Mouse (Mus musculus) neural tube, embryonic 13.5 days (tissue): ENCODE results near the gene Def8. TPM values are rescaled to one million over a fixed set of nuclear protein-coding genes. Genes with fewer than 3 reads are reported as not detected.
"Not testable (repeated sequence)": the region's sequence is repeated elsewhere in the genome, so short reads cannot be mapped to it uniquely, and the experiment has no call there.

Source experiments
- ATAC-seq: fragments of 200-750 bp; cut with Nextera tagmentation; 2 replicates; pipeline ENCODE4 v1.8.0; 2017; ENCODE audit warnings: low read depth, mild to moderate bottlenecking, moderate TSS enrichment, moderate library complexity
- H3K27ac ChIP-seq: fragments of 300-500 bp; sonication (generic); replicated peaks from 2 replicates; pipeline ENCODE4 v1.5.1; 2015; ENCODE audit warnings: moderate library complexity, mild to moderate bottlenecking, inconsistent platforms
- H3K27me3 ChIP-seq: fragments of 300-500 bp; sonication (generic); 2 replicates; pipeline ENCODE4 v1.6.1; 2015; ENCODE audit warnings: mild to moderate bottlenecking, inconsistent platforms
- H3K36me3 ChIP-seq: fragments of 300-500 bp; sonication (generic); 2 replicates; pipeline ENCODE4 v1.6.1; 2015; ENCODE audit warnings: mild to moderate bottlenecking, inconsistent platforms
- H3K4me1 ChIP-seq: fragments of 300-500 bp; sonication (generic); replicated peaks from 2 replicates; pipeline ENCODE4 v1.6.1; 2015; ENCODE audit warnings: inconsistent platforms
- H3K4me2 ChIP-seq: fragments of 300-500 bp; sonication (generic); 2 replicates; pipeline ENCODE4 v1.6.1; 2015; ENCODE audit warnings: inconsistent platforms, mild to moderate bottlenecking, moderate library complexity
- H3K4me3 ChIP-seq: fragments of 300-500 bp; sonication (generic); 2 replicates; pipeline ENCODE4 v1.5.1; 2015; ENCODE audit warnings: mild to moderate bottlenecking, inconsistent platforms
- H3K9ac ChIP-seq: fragments of 300-500 bp; sonication (generic); 2 replicates; pipeline ENCODE4 v1.6.1; 2015; ENCODE audit warnings: moderate library complexity, mild to moderate bottlenecking, inconsistent platforms
- H3K9me3 ChIP-seq: fragments of 300-500 bp; sonication (generic); 2 replicates; pipeline ENCODE4 v1.6.1; 2016; ENCODE audit warnings: inconsistent platforms
- whole genome bisulfite sequencing: fragments of 180-500 bp; shearing (Covaris S2); methylation state at CpG from one replicate; pipeline ENCODE4 v1.1.7; 2015; 5-methylcytosine and 5-hydroxymethylcytosine counted together
- polyA plus RNA-seq: library from polyadenylated mRNA; unstranded; fragments of >200 nt; fragmentation: Nextera tagmentation; extraction: Ambion mirVana; gene quantifications from 2 replicates; pipeline ENCODE4 v1.2.1, GENCODE M21; 2015

Def8 gene
- polyA plus RNA-seq, 1 experiment from 2014 or later = 44.5 TPM

DNA sequence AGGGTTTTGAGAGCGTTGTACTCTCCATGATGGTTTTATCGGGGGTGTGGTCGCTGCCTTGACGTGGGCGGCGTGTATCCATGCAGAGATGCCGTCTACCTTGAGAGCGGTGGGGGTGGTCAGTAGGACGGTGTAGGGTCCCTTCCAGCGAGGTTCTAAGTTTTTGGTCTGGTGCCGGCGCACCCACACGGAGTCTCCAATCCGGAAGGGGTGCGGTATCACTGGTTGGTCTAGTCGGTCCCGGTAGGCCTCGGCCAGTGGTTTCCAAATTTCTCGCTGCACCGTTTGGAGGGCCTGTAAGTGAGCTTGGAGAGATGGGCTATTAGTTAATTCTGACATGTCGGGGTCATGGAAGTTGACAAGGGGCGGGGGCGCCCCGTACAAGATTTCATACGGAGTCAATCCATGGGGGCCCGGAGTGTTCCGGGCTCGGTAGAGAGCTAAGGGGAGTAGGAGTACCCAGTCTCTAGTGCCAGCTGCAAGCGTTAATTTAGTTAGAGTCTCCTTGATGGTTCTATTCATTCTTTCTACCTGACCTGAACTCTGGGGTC is 5.1 kb downstream of the Def8 start:
- no peak overlapping the region for H3K4me2 ChIP-seq
- H3K9me3 ChIP-seq = peaks cover 60% of the 10 kb centered on the region
- no peak overlapping the region for H3K27ac ChIP-seq
- no peak overlapping the region for H3K4me3 ChIP-seq
- no peaks in the 10 kb centered on the region for H3K4me1 ChIP-seq
- H3K36me3 ChIP-seq = peaks cover 3% of the 10 kb centered on the region; the same call in 1 of the 2 replicates
- no peaks in the 10 kb centered on the region for H3K27me3 ChIP-seq
- ATAC-seq = no peak
- 97% methylated on average over 29 of the region's 29 CpGs for WGBS
- no peak overlapping the region for H3K9ac ChIP-seq

DNA sequence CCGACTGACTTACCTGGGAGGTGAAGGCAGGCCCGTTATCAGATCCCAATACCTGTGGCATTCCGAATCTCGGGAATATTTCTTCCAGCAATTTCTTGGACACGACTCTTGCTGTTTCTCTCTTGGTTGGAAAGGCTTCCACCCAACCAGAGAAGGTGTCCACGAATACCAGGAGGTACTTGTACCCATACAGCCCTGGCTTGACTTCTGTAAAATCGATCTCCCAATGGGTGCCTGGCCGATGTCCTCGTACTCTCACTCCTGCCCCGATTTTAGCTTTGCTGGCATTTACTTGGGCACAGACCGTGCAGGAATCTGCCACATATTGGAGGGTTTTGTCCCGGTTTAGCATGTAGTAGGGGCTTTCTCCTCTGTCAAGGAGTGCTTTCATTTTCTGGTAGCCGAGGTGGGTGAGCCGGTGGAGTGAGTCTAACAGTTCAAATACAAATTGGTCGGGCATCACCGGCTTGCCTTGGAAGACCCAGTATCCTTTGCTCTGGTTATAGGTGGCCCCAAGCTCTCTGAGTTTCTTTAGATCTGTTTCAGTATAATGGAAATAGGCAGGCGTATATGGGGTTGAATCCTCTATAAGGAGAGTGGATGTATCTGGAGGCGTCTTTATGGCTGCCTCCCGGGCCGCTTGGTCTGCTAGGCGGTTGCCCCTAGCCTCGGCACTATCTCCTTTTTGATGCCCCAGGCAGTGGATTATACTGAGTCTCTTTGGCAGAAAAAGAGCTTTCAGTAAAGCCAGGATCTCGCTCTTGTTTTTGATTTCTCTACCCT is 5.8 kb downstream of the Def8 start:
- Histone ChIP-seq H3K36me3 (no peaks in the 10 kb centered on the region), H3K4me2 (no peak overlapping the region), H3K9me3 (peaks cover 63% of the 10 kb centered on the region), H3K4me3 (no peak overlapping the region), H3K4me1 (no peaks in the 10 kb centered on the region), H3K9ac (no peak overlapping the region), H3K27me3 (no peaks in the 10 kb centered on the region), H3K27ac (no peak overlapping the region)
- WGBS = 93% methylated on average over 23 of the region's 23 CpGs
- ATAC-seq = no peak

DNA sequence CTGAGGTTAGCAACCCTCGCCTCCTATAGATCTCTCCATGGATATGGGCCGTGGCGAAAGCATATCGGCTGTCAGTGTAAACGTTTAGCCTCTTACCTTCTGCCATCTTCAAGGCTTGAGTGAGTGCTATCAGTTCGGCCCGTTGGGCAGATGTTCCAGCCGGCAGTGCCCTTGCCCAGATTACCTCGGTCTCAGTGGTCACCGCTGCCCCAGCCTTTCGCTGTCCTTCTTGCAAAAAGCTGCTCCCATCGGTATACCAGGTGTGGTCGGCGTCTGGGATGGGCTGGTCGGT is 6.3 kb downstream of the Def8 start:
- H3K4me1 ChIP-seq, H3K9ac ChIP-seq, H3K4me2 ChIP-seq, H3K4me3 ChIP-seq, H3K36me3 ChIP-seq, ATAC-seq, H3K27ac ChIP-seq, H3K27me3 ChIP-seq: not testable (repeated sequence)
- 96% methylated on average over 15 of the region's 15 CpGs for WGBS
- H3K9me3 ChIP-seq = peaks cover 63% of the 10 kb centered on the region

DNA sequence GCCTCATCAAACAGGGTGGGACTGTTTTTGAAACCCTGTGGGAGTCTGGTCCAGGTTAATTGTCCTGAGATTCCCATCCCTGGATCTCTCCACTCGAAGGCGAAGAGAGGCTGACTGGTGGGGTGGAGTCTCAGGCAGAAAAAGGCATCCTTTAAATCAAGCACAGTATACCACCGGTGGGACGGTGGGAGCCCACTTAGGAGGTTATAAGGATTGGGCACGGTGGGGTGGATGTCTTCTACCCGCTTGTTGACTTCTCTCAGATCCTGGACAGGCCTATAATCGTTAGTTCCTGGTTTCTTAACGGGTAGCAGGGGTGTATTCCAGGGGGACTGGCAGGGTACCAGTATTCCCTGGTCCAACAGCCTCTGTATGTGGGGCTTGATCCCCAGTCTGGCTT is 7.6 kb downstream of the Def8 start:
- H3K4me2 ChIP-seq, H3K4me1 ChIP-seq, ATAC-seq, H3K27me3 ChIP-seq, H3K36me3 ChIP-seq, H3K4me3 ChIP-seq, H3K27ac ChIP-seq, H3K9ac ChIP-seq: not testable (repeated sequence)
- H3K9me3 ChIP-seq = peaks cover 63% of the 10 kb centered on the region
- WGBS = 94% methylated on average over 8 of the region's 8 CpGs

DNA sequence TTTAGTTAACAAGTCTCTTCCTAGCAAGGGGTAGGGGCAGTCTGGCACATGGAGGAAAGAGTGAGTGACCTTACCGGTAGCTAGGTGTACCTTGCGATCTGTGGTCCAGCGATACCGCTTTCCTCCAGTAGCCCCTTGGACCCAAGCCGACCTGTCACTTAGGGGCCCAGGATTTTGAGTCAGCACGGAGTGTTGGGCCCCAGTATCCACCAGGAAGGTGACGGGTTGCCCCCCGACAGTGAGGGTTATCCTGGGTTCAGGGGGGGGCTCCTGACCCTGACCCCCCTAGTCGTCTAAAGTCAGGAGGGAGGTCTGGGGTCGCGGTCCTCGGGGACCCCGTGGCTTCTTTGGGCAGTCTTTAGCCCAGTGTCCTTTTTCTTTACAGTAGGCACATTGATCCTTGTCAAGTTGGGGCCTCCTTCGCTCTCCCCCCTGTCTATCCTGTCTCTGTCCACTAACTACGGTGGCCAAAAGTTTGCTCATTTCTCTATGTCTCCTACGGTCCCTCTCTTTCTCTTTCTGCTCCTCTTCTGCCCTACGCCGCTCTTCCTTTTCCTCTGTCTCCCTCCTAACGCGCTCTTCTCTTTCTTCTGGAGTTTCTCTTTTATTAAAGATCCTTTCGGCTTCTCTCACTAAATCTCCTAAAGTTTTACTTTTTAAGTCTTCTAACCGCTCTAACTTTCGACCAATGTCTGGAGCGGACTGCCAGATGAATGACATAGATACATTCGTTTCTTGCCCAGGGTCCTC is 8.5 kb downstream of the Def8 start:
- Histone ChIP-seq H3K4me3 (no peak overlapping the region), H3K27ac (no peak overlapping the region), H3K9me3 (peaks cover 57% of the 10 kb centered on the region), H3K4me2 (no peak overlapping the region), H3K9ac (no peak overlapping the region), H3K4me1 (no peaks in the 10 kb centered on the region), H3K36me3 (no peaks in the 10 kb centered on the region), H3K27me3 (no peaks in the 10 kb centered on the region)
- no peak for ATAC-seq
- 96% methylated on average over 25 of the region's 25 CpGs for whole genome bisulfite sequencing

DNA sequence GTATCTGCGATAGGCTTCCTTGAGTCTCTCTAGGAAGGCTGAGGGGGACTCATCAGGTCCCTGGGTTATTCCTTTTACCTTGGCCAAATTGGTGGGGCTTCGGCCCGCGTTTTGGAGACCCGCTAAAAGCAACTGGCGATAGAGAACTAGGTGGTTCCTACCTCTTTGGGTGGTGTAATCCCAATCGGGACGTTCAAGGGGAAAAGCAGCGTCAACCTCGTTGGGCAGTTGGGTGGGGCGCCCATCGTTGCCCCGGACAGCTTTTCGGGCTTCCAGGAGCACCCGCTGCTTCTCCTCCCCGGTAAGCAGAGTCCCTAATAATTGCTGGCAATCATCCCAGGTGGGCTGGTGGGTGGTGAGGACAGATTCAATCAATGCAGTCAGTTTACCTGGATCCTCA is 9.1 kb downstream of the Def8 start:
- Histone ChIP-seq H3K4me3 (no peak overlapping the region), H3K27ac (no peak overlapping the region), H3K9me3 (peaks cover 51% of the 10 kb centered on the region), H3K4me2 (no peak overlapping the region), H3K36me3 (no peaks in the 10 kb centered on the region), H3K27me3 (no peaks in the 10 kb centered on the region), H3K4me1 (no peaks in the 10 kb centered on the region), H3K9ac (no peak overlapping the region)
- WGBS = 95% methylated on average over 16 of the region's 16 CpGs
- ATAC-seq = no peak

DNA sequence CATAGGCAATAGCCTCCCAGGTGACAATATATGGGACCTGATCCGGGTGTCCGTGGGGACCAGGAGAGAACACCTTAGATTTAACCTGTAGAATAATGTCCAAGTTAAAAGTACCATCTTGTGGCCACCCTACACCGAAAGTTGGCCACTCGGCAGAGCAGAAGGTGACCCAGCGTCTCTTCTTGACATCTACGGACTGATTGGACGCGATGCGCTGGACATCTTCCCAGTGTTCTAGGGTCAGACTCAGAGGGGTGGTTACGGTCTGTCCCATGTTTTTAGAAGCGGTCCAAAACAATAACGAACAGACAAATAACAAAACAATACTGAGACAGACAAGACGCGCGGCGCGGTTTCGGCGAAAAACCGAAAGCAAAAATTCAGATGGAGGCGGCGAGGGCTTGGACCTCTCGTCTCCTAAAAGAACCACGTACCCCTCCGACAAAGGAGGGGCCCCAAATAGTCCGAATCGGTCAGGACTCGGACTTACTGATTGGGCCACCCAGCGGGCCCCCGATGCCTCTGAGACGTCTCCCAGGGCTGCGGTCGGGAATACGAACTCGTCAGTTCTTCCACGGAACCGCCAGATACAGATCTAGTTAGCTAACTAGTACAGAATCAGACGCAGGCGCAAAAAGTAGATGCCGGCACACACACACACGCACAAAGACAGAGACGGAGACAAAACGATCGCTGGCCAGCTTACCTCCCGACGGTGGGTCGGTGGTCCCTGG is 10.1 kb downstream of the Def8 start:
- H3K36me3 ChIP-seq, H3K27ac ChIP-seq, H3K4me2 ChIP-seq, H3K4me1 ChIP-seq, H3K9ac ChIP-seq, ATAC-seq, H3K27me3 ChIP-seq, H3K4me3 ChIP-seq: not testable (repeated sequence)
- WGBS = 97% methylated on average over 47 of the region's 47 CpGs
- H3K9me3 ChIP-seq = peaks cover 40% of the 10 kb centered on the region

DNA sequence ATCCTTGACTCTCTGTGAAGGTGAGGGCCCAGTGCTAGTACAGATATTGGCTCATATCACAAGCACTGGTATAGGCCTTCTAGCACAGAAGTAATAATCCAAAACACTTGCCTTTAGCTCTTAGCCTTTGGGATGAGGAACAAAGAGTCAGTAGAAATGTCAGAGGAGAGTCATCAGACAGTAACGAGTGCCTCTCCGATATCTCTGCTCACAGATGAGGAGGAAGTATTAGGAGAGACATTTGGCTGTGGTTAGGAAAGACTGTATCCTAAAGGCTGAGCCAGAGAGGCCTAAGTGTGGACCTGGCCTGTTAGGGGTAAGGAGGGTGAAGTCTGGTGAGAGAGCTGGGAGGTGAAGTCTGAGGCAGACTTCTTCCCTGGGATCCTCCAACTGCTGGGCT is 18.5 kb downstream of the Def8 start:
- H3K9ac ChIP-seq = no peak overlapping the region
- H3K27ac ChIP-seq = no peak overlapping the region
- H3K4me3 ChIP-seq = no peak overlapping the region
- H3K4me1 ChIP-seq = peaks cover 12% of the 10 kb centered on the region
- H3K9me3 ChIP-seq = no peaks in the 10 kb centered on the region
- no peak overlapping the region for H3K4me2 ChIP-seq
- H3K36me3 ChIP-seq = peaks cover 11% of the 10 kb centered on the region; the same call in 1 of the 2 replicates
- no peaks in the 10 kb centered on the region for H3K27me3 ChIP-seq
- WGBS = 92% methylated on average over 2 of the region's 2 CpGs
- no peak for ATAC-seq

DNA sequence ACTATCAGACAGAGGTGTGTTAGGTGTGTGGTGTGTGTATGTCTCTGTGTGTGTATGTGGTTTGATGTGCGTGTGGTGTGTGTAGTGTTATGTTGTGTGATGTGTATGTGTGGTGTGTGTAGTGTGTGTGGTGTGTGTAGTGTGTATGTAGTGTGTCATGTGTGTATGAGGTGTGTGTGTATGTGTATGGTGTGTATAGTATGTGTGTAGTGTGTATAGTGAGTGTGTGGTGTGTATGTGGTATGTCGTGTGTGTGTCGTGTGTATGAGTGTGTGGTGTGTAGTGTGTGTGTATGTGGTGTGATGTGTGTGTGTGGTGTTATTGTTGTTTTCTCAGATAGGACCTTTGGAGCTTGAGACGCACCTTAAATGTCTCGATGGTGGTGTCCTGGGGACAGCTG is 19.0 kb downstream of the Def8 start:
- peak; percentile 14; the same call in 1 of the 2 replicates for ATAC-seq
- Histone ChIP-seq H3K36me3 (peaks cover 17% of the 10 kb centered on the region), H3K4me1 (peaks cover 12% of the 10 kb centered on the region), H3K9ac (no peak overlapping the region), H3K9me3 (no peaks in the 10 kb centered on the region), H3K27me3 (no peaks in the 10 kb centered on the region), H3K4me3 (peak overlapping the region; percentile 54), H3K27ac (no peak overlapping the region), H3K4me2 (peak overlapping the region; percentile 67)
- WGBS = 87% methylated on average over 5 of the region's 5 CpGs

DNA sequence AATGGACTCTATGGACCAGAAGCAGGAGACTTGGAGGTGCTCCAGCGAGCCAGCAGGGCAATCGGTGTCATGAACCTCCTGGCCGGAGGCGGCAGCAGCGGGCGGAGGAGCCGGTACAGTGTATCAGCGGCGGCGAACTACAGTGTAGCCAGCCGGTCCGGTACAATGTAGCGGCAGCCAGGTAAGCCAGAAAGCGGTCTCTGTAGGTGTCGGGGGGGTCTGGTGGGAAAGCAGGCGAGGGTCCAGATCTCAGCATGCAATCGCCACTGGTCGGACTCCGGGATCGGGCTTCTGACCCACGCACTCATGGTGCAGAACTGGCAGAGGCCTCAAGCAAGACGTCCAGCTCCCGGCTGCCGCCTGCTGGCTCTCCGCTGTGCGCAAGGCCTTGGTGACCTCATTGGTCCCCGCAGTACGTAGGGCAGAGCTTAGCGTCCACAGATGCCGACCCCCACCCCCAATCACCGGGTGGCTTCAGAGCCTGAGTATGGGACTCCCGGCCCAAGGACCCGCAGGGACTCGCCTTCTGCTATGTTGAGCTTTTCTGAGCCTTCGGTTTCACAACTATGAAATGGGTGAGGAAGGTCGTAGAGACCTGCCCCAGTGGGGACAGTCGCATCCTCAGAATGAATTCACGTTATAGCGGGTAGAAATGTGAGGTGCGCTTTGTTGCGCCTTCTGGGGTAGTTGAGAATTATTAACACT is 19.7 kb downstream of the Def8 start:
- Histone ChIP-seq H3K9ac (peak overlapping the region; percentile 83), H3K27ac (peak overlapping the region; percentile 70), H3K9me3 (no peaks in the 10 kb centered on the region), H3K27me3 (no peaks in the 10 kb centered on the region), H3K4me2 (peak overlapping the region; percentile 67), H3K4me1 (peaks cover 12% of the 10 kb centered on the region), H3K36me3 (peaks cover 22% of the 10 kb centered on the region), H3K4me3 (peak overlapping the region; percentile 54)
- ATAC-seq = peak; percentile 95
- WGBS = under 1% methylated on average over 41 of the region's 41 CpGs

DNA sequence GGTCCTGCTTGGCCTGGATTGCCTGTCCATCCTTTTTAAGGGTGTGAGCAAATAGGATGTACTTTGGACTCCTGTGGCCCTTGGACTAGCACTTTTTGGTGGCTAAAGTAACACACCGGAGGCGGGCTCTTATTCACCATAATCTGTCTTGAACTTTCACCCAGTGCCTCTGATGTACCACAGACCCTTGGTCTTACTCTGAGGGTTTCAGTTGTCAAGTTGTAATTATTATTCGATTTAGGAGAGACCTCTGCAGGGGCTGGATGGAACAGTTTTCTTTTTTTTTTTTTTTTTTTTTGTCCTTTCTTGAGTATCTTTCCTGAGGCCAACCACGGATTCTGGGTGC is 20.2 kb downstream of the Def8 start:
- Histone ChIP-seq H3K36me3 (peaks cover 27% of the 10 kb centered on the region), H3K9me3 (no peaks in the 10 kb centered on the region), H3K4me1 (peaks cover 12% of the 10 kb centered on the region), H3K27ac (peak overlapping the region; percentile 70), H3K4me3 (peak overlapping the region; percentile 54), H3K27me3 (no peaks in the 10 kb centered on the region), H3K4me2 (peak overlapping the region; percentile 67), H3K9ac (peak overlapping the region; percentile 83)
- WGBS = 29% methylated on average over 4 of the region's 4 CpGs
- ATAC-seq = no peak
